Mouse (Mus musculus): ENCODE results near the gene Zkscan17.
A peak's percentile ranks its signal among the peaks of the same experiment; 100 is the strongest.
"Not testable (repeated sequence)": the region's sequence is repeated elsewhere in the genome, so short reads cannot be mapped to it uniquely, and the experiment has no call there.

Gene Zkscan17

GRCm38 (mm10) chr11:59526472-59527080, at the start of gene Zkscan17:
Gene Zkscan17, minus strand, starts transcription at chr11:59526751.
- DNase-seq: no peak

GRCm38 (mm10) chr11:59576135-59576534, 49.6 kb upstream of the Zkscan17 start, which contains the start of gene Olfr222:
Gene Olfr222, minus strand, starts transcription at chr11:59576235.
- DNase-seq: not testable (repeated sequence)

GRCm38 (mm10) chr11:59575726-59576125, 49.2 kb upstream of the Zkscan17 start:
- no peak for DNase-seq

GRCm38 (mm10) chr11:59569306-59569705, 42.8 kb upstream of the Zkscan17 start:
- DNase-seq: no peak

GRCm38 (mm10) chr11:59562837-59563236, 36.3 kb upstream of the Zkscan17 start:
- DNase-seq: no peak

- DNase-seq: no peak
These were observed 35.8 kb upstream of the Zkscan17 start for GRCm38 (mm10) chr11:59562336-59562735.

GRCm38 (mm10) chr11:59560906-59561305, 34.4 kb upstream of the Zkscan17 start:
- no peak for DNase-seq

GRCm38 (mm10) chr11:59554535-59554934, 28.0 kb upstream of the Zkscan17 start:
- no peak for DNase-seq

- DNase-seq: no peak
These were observed 27.6 kb upstream of the Zkscan17 start for GRCm38 (mm10) chr11:59554127-59554526.

GRCm38 (mm10) chr11:59544005-59544404, 17.5 kb upstream of the Zkscan17 start:
- no peak for DNase-seq

GRCm38 (mm10) chr11:59543376-59543775, 16.8 kb upstream of the Zkscan17 start:
- no peak for DNase-seq

- DNase-seq: no peak
These were observed 15.9 kb upstream of the Zkscan17 start for GRCm38 (mm10) chr11:59542442-59542841.

- no peak for DNase-seq
These were observed 14.8 kb upstream of the Zkscan17 start, which contains the start of gene Nlrp3 for GRCm38 (mm10) chr11:59541324-59541723. Gene Nlrp3, plus strand, starts transcription at chr11:59541568.

- no peak for DNase-seq
These were observed 13.6 kb upstream of the Zkscan17 start for GRCm38 (mm10) chr11:59540123-59540522.

GRCm38 (mm10) chr11:59538387-59538786, 11.8 kb upstream of the Zkscan17 start:
- peak; percentile 51 for DNase-seq

- DNase-seq: no peak
These were observed 10.9 kb upstream of the Zkscan17 start for GRCm38 (mm10) chr11:59537218-59538130.

GRCm38 (mm10) chr11:59531562-59531961, 5.0 kb upstream of the Zkscan17 start:
- DNase-seq: no peak

GRCm38 (mm10) chr11:59530870-59531535, 4.5 kb upstream of the Zkscan17 start:
- no peak for DNase-seq

- no peak for DNase-seq
These were observed 3.7 kb upstream of the Zkscan17 start for GRCm38 (mm10) chr11:59530221-59530620.

- DNase-seq: peak; percentile 75
These were observed 1.3 kb downstream of the Zkscan17 start for GRCm38 (mm10) chr11:59525237-59525636.

- DNase-seq: no peak
These were observed 2.4 kb downstream of the Zkscan17 start for GRCm38 (mm10) chr11:59524150-59524549.

GRCm38 (mm10) chr11:59519741-59520495, 6.6 kb downstream of the Zkscan17 start:
- DNase-seq: no peak

- no peak for DNase-seq
These were observed 8.3 kb downstream of the Zkscan17 start for GRCm38 (mm10) chr11:59518226-59518625.
